Mouse (Mus musculus) neural tube, embryonic 12.5 days (tissue): ENCODE data around the gene H2al1f. TPM values are rescaled to one million over a fixed set of nuclear protein-coding genes. Genes with fewer than 3 reads are reported as not detected.
"Not testable (repeated sequence)": the region's sequence is repeated elsewhere in the genome, so short reads cannot be mapped to it uniquely, and the experiment has no call there.

Source experiments
- ATAC-seq: fragments of 200-750 bp; cut with Nextera tagmentation; 2 replicates; pipeline ENCODE4 v1.8.0; 2017; ENCODE audit warnings: low read depth, mild to moderate bottlenecking, moderate TSS enrichment, moderate library complexity; ENCODE audit not compliant: low FRiP score
- H3K27ac ChIP-seq: fragments of 300-500 bp; sonication (generic); 2 replicates; pipeline ENCODE4 v1.5.1; 2016
- H3K27me3 ChIP-seq: fragments of 300-500 bp; sonication (generic); replicated peaks from 2 replicates; pipeline ENCODE4 v1.6.1; 2016; ENCODE audit warnings: mild to moderate bottlenecking
- H3K36me3 ChIP-seq: fragments of 300-500 bp; sonication (generic); 2 replicates; pipeline ENCODE4 v1.6.1; 2016; ENCODE audit warnings: mild to moderate bottlenecking
- H3K4me1 ChIP-seq: fragments of 300-500 bp; sonication (generic); 2 replicates; pipeline ENCODE4 v1.6.1; 2016
- H3K4me2 ChIP-seq: fragments of 300-500 bp; sonication (generic); replicated peaks from 2 replicates; pipeline ENCODE4 v1.6.1; 2016; ENCODE audit warnings: mild to moderate bottlenecking
- H3K4me3 ChIP-seq: fragments of 300-500 bp; sonication (generic); 2 replicates; pipeline ENCODE4 v1.5.1; 2016
- H3K9ac ChIP-seq: fragments of 300-500 bp; sonication (generic); 2 replicates; pipeline ENCODE4 v1.6.1; 2016; ENCODE audit warnings: mild to moderate bottlenecking
- H3K9me3 ChIP-seq: fragments of 300-500 bp; sonication (generic); 2 replicates; pipeline ENCODE4 v1.6.1; 2016; ENCODE audit warnings: mild to moderate bottlenecking
- WGBS: fragments of 180-500 bp; shearing (Covaris S2); methylation state at CpG from one replicate; pipeline ENCODE4 v1.1.7; 2016; 5-methylcytosine and 5-hydroxymethylcytosine counted together
- polyA plus RNA-seq: library from polyadenylated mRNA; unstranded; fragments of >200 nt; fragmentation: Nextera tagmentation; extraction: Ambion mirVana; gene quantifications from 2 replicates; pipeline ENCODE4 v1.2.1, GENCODE M21; 2016

Gene H2al1f
- polyA plus RNA-seq, 1 experiment from 2014 or later, result not detected

DNA sequence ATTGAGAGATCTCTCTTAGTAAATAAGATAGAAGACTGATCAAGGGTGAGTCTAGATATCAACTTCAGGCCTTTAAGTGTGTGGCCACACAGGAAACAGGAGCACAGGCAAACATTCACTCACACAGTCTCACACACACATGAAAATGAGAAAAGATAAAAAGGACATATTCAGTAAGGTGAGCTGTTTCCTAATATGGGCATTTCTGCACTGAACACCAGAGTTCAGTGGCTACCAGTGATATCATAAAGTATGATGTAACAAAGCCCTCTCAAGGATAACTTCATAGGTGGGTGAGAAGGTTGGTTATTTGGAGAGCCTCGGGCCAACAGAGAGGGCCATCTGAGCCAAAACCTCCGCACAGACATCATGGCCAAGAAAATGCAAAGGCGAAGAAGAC lies 3.0 kb downstream of the H2al1f start, which contains the start of gene H2al1g:
H2al1g (plus strand) TSS at position 301 of the 400 bp plus-strand sequence.
- not testable (repeated sequence) for H3K4me3 ChIP-seq, H3K36me3 ChIP-seq, ATAC-seq, H3K27ac ChIP-seq, H3K9me3 ChIP-seq, H3K4me2 ChIP-seq, H3K4me1 ChIP-seq, H3K27me3 ChIP-seq, H3K9ac ChIP-seq
- no CpG with 5 or more reads among the region's 3 CpGs for WGBS

DNA sequence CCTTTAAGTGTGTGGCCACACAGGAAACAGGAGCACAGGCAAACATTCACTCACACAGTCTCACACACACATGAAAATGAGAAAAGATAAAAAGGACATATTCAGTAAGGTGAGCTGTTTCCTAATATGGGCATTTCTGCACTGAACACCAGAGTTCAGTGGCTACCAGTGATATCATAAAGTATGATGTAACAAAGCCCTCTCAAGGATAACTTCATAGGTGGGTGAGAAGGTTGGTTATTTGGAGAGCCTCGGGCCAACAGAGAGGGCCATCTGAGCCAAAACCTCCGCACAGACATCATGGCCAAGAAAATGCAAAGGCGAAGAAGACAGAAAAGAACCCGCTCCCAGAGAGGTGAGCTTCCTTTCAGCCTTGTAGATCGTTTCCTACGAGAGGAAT lies 6.2 kb downstream of the H2al1f start, which contains the start of gene H2al1h:
H2al1h (plus strand) TSS at position 301 of the 400 bp plus-strand sequence.
- H3K9me3 ChIP-seq, ATAC-seq, H3K4me2 ChIP-seq, H3K36me3 ChIP-seq, H3K4me1 ChIP-seq, H3K9ac ChIP-seq, H3K27me3 ChIP-seq, H3K27ac ChIP-seq, H3K4me3 ChIP-seq: not testable (repeated sequence)
- WGBS, result no CpG with 5 or more reads among the region's 6 CpGs

DNA sequence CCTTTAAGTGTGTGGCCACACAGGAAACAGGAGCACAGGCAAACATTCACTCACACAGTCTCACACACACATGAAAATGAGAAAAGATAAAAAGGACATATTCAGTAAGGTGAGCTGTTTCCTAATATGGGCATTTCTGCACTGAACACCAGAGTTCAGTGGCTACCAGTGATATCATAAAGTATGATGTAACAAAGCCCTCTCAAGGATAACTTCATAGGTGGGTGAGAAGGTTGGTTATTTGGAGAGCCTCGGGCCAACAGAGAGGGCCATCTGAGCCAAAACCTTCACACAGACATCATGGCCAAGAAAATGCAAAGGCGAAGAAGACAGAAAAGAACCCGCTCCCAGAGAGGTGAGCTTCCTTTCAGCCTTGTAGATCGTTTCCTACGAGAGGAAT lies 9.4 kb downstream of the H2al1f start, which contains the start of gene H2al1i:
H2al1i (plus strand) TSS at position 301 of the 400 bp plus-strand sequence.
- not testable (repeated sequence) for H3K4me2 ChIP-seq, H3K9ac ChIP-seq, H3K36me3 ChIP-seq

DNA sequence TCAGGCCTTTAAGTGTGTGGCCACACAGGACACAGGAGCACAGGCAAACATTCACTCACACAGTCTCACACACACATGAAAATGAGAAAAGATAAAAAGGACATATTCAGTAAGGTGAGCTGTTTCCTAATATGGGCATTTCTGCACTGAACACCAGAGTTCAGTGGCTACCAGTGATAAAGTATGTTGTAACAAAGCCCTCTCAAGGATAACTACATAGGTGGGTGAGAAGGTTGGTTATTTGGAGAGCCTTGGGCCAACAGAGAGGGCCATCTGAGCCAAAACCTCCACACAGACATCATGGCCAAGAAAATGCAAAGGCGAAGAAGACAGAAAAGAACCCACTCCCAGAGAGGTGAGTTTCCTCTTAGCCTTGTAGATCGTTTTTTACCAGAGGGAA lies 12.6 kb downstream of the H2al1f start, which contains the start of gene H2al1j:
H2al1j (plus strand) TSS at position 301 of the 400 bp plus-strand sequence.
- not testable (repeated sequence) for H3K27ac ChIP-seq, ATAC-seq, H3K4me3 ChIP-seq, H3K9me3 ChIP-seq, H3K9ac ChIP-seq, H3K27me3 ChIP-seq, H3K4me2 ChIP-seq, H3K4me1 ChIP-seq, H3K36me3 ChIP-seq
- 88% methylated on average over 2 of the region's 2 CpGs for WGBS

More for the DNA sequence above, 9.4 kb downstream of the H2al1f start, which contains the start of gene H2al1i:
- whole genome bisulfite sequencing, result 86% methylated on average over 1 of the region's 5 CpGs
- not testable (repeated sequence) for H3K9me3 ChIP-seq, ATAC-seq, H3K27ac ChIP-seq, H3K27me3 ChIP-seq, H3K4me1 ChIP-seq, H3K4me3 ChIP-seq

DNA sequence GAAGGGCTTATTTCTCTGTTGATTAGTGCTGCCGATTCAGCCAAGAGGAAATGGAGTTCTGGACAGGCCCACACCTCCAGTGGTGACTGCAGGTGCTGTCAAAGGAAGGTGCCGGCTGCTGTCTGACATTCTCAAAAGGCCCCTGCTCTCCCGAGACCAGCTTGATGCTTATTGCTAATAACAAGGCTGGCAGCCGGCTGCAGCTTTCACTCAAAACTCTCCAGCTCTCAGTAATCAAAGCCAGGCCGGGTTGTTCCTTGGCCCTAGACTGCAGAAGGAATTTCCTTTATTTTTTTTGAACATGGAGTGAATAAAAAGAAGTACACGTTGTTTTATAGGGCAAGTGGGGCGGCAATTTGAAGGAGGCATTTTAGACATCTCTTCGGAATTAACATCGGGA lies 30.8 kb downstream of the H2al1f start:
- no peak overlapping the region for H3K9ac ChIP-seq
- H3K4me3 ChIP-seq, result no peak overlapping the region
- H3K4me1 ChIP-seq, result no peaks in the 10 kb centered on the region
- H3K4me2 ChIP-seq, result no peak overlapping the region
- H3K27me3 ChIP-seq, result no peaks in the 10 kb centered on the region
- H3K27ac ChIP-seq, result no peak overlapping the region
- 76% methylated on average over 9 of the region's 9 CpGs for WGBS
- H3K36me3 ChIP-seq, result no peaks in the 10 kb centered on the region
- H3K9me3 ChIP-seq, result no peaks in the 10 kb centered on the region
- no peak for ATAC-seq

DNA sequence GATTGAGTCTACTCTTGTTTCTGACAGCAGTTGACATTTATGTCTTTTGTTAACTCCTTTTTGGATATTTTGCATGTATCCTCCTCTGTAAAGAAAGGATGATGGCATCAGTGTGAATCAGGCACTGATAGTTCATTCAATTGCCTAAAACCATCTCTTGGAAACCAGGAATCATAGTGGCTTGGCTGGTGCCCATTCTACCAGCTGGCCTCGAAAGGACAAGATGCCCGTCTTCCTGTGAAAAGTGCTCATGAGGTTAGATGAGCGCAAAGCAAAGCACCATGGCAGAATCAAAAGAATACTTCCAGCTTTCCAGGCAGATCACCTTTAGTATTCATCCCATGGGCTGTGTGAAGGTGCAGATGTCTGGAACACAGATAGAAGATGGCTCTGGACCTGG lies 31.8 kb downstream of the H2al1f start:
- Histone ChIP-seq H3K36me3 (no peaks in the 10 kb centered on the region), H3K4me3 (no peak overlapping the region), H3K4me1 (no peaks in the 10 kb centered on the region), H3K27ac (no peak overlapping the region), H3K27me3 (no peaks in the 10 kb centered on the region), H3K9me3 (no peaks in the 10 kb centered on the region), H3K9ac (no peak overlapping the region), H3K4me2 (no peak overlapping the region)
- 90% methylated on average over 3 of the region's 3 CpGs for WGBS
- no peak for ATAC-seq

DNA sequence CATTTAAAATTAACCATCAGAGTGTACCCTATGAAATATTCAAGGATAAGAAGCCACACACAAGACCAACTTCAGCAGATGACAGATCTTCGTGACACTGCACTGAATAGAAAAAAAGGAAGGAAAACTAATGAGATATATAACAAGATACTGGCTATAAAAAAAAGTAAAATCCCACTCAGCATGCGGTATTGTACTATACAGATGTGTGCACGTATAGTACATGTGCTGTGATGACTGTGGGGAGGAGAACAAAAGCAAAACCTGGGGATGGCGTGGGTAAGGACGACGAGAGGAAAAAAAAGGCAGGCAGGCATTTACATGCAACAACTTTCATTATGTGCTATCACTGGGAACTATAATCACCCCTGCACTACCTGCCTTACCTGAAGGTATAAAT lies 45.9 kb downstream of the H2al1f start:
- no peak overlapping the region for H3K4me2 ChIP-seq
- H3K4me3 ChIP-seq, result no peak overlapping the region
- no peak overlapping the region for H3K9ac ChIP-seq
- H3K27ac ChIP-seq, result no peak overlapping the region
- no peaks in the 10 kb centered on the region for H3K36me3 ChIP-seq
- ATAC-seq, result no peak
- 81% methylated on average over 6 of the region's 6 CpGs for WGBS
- H3K9me3 ChIP-seq, result no peaks in the 10 kb centered on the region
- H3K4me1 ChIP-seq, result no peaks in the 10 kb centered on the region
- no peaks in the 10 kb centered on the region for H3K27me3 ChIP-seq

DNA sequence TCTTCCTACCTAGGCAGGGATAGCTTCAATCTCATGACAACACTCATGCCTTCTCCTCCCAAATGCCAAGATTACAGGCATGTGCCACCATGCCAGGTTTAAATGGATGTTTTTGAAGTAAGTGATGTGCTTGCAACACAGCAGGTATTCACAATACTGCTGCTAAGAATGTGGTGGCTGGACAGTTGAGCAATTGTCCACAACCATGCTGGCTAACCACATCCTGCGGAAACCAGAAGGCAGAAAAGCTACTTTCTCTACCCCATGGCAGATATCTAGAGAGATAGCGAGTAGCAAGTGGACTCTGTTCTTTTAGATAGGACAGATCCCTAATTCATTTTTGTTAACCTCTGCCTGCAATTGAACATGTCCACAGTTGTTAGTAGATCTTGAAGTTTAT lies 46.3 kb downstream of the H2al1f start:
- no peaks in the 10 kb centered on the region for H3K9me3 ChIP-seq
- no peaks in the 10 kb centered on the region for H3K4me1 ChIP-seq
- 83% methylated on average over 2 of the region's 2 CpGs for WGBS
- no peak overlapping the region for H3K4me2 ChIP-seq
- no peak for ATAC-seq
- H3K9ac ChIP-seq, result no peak overlapping the region
- H3K36me3 ChIP-seq, result no peaks in the 10 kb centered on the region
- no peaks in the 10 kb centered on the region for H3K27me3 ChIP-seq
- no peak overlapping the region for H3K4me3 ChIP-seq
- no peak overlapping the region for H3K27ac ChIP-seq

DNA sequence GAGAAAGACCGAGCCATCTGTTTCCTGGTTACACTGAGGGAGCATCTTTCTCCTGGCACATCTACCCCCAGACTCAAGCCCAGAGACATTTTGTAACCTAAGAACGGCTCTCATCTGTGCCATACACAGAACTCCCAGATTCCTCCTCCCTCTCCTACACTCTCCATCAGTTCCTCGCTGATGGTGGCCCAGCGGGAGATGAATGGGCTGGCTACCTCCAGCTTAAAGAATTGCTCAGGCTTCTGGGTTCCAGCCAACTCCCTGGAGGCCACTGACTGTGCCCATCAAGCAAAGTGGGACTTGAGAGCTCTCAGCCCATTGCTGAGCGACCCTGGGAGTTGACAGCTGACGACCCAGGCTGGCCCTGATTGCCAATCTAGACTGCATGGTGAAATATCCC lies 48.9 kb downstream of the H2al1f start:
- Histone ChIP-seq H3K36me3 (no peaks in the 10 kb centered on the region), H3K4me2 (no peak overlapping the region), H3K9me3 (no peaks in the 10 kb centered on the region), H3K27ac (no peak overlapping the region), H3K27me3 (no peaks in the 10 kb centered on the region), H3K4me1 (no peaks in the 10 kb centered on the region), H3K4me3 (no peak overlapping the region), H3K9ac (no peak overlapping the region)
- no peak for ATAC-seq
- WGBS, result 56% methylated on average over 6 of the region's 6 CpGs

Other genes with a start within 250 kb of the H2al1f start
- not detected in 2 replicates for gene H2al1a, start 15.9 kb upstream of the H2al1f start, polyA plus RNA-seq
- gene H2al1b, start 12.7 kb upstream of the H2al1f start, polyA plus RNA-seq, result not detected in 2 replicates
- gene H2al1c, start 9.5 kb upstream of the H2al1f start, polyA plus RNA-seq, result not detected in 2 replicates
- not detected in 2 replicates for gene H2al1d, start 6.3 kb upstream of the H2al1f start, polyA plus RNA-seq
- not detected in 2 replicates for gene H2al1e, start 3.2 kb upstream of the H2al1f start, polyA plus RNA-seq
- gene H2al1g, start 3.1 kb downstream of the H2al1f start, polyA plus RNA-seq, result not detected in 2 replicates
- not detected in 2 replicates for gene H2al1h, start 6.3 kb downstream of the H2al1f start, polyA plus RNA-seq
- gene H2al1i, start 9.5 kb downstream of the H2al1f start, polyA plus RNA-seq, result not detected in 2 replicates
- gene H2al1j, start 12.7 kb downstream of the H2al1f start, polyA plus RNA-seq, result not detected in 2 replicates